Mouse (Mus musculus) forebrain, postnatal 0 days (tissue): Measurements from ENCODE around the gene Comt. TPM values are rescaled to one million over a fixed set of nuclear protein-coding genes. Genes with fewer than 3 reads are reported as not detected.
A peak's percentile ranks its signal among the peaks of the same experiment; 100 is the strongest.

Experiments used
- ATAC-seq: fragments of 200-750 bp; cut with Nextera tagmentation; 2 replicates; pipeline ENCODE4 v1.8.0; 2017; ENCODE audit warnings: mild to moderate bottlenecking, moderate library complexity
- DNase-seq: peaks from one replicate; pipeline ENCODE4 v3.0.0-alpha.2; 2015
- H3K27ac ChIP-seq: fragments of 300-500 bp; sonication (generic); 2 replicates; pipeline ENCODE4 v1.5.1; 2014; ENCODE audit warnings: low read depth, mild to moderate bottlenecking, antibody characterized with exemption, low read length, moderate library complexity, mixed read lengths
- H3K27me3 ChIP-seq: fragments of 300-500 bp; sonication (generic); 2 replicates; pipeline ENCODE4 v1.6.1; 2014; ENCODE audit warnings: mild to moderate bottlenecking, low read length, mixed read lengths; ENCODE audit not compliant: insufficient read depth
- H3K36me3 ChIP-seq: fragments of 300-500 bp; sonication (generic); 2 replicates; pipeline ENCODE4 v1.6.1; 2014; ENCODE audit warnings: mild to moderate bottlenecking, moderate library complexity; ENCODE audit not compliant: insufficient read depth
- H3K4me1 ChIP-seq: fragments of 300-500 bp; sonication (generic); 2 replicates; pipeline ENCODE4 v1.6.1; 2014; ENCODE audit warnings: antibody characterized with exemption; ENCODE audit not compliant: insufficient read depth
- H3K4me2 ChIP-seq: fragments of 300-500 bp; sonication (generic); 2 replicates; pipeline ENCODE4 v1.6.1; 2014; ENCODE audit warnings: low read depth, mild to moderate bottlenecking, moderate library complexity
- H3K4me3 ChIP-seq: fragments of 300-500 bp; sonication (generic); 2 replicates; pipeline ENCODE4 v1.5.1; 2014; ENCODE audit warnings: low read depth, low read length, mixed read lengths
- H3K9ac ChIP-seq: fragments of 300-500 bp; sonication (generic); 2 replicates; pipeline ENCODE4 v1.6.1; 2014; ENCODE audit warnings: mild to moderate bottlenecking
- H3K9me3 ChIP-seq: fragments of 300-500 bp; sonication (generic); 2 replicates; pipeline ENCODE4 v1.6.1; 2016; ENCODE audit warnings: low read length
- CTCF ChIP-seq: sonication (generic); IDR thresholded peaks from 2 replicates; pipeline ENCODE4 v1.5.1; 2016; ENCODE audit warnings: antibody characterized with exemption, control low read depth, low read depth
- WGBS: fragments of 180-500 bp; shearing (Covaris S2); extraction: QIAGEN DNeasy Blood & Tissue Kit; methylation state at CpG from one replicate; pipeline ENCODE4 v1.1.7; 2014; 5-methylcytosine and 5-hydroxymethylcytosine counted together
- polyA plus RNA-seq: library from polyadenylated mRNA; unstranded; fragments of >200 nt; fragmentation: Nextera tagmentation; extraction: Ambion mirVana; gene quantifications from 2 replicates; pipeline ENCODE4 v1.2.1, GENCODE M21; 2015
- total RNA-seq: library from RNA; depleted of rRNA; stranded (reverse); fragments of >200 nt; gene quantifications from 2 replicates; pipeline ENCODE4 v1.2.3, GENCODE M21; 2014

Gene Comt
- total and polyA plus RNA-seq, 2 experiments from 2014 or later: 68.4 to 105 TPM

GRCm38 (mm10) chr16:18455407-18455806 is 28.8 kb upstream of the Comt start:
- WGBS: 88% methylated on average over 6 of the region's 6 CpGs
- ATAC-seq (no peak), DNase-seq (no peak)
- no peak overlapping the region for H3K27ac ChIP-seq
- H3K27me3 ChIP-seq: no peaks in the 10 kb centered on the region
- H3K4me3 ChIP-seq: no peak overlapping the region
- no peak overlapping the region for H3K9ac ChIP-seq
- no peaks in the 10 kb centered on the region for H3K9me3 ChIP-seq
- H3K4me2 ChIP-seq: no peak overlapping the region
- no peaks in the 10 kb centered on the region; the same call in 1 of the 2 replicates for H3K4me1 ChIP-seq
- H3K36me3 ChIP-seq: peaks cover 16% of the 10 kb centered on the region; the same call in 1 of the 2 replicates
- TF ChIP-seq CTCF: no peak

GRCm38 (mm10) chr16:18453846-18454245 is 27.2 kb upstream of the Comt start:
- peaks cover 19% of the 10 kb centered on the region; the same call in 1 of the 2 replicates for H3K36me3 ChIP-seq
- H3K9me3 ChIP-seq: no peaks in the 10 kb centered on the region
- no peak for ATAC-seq
- no peak overlapping the region for H3K9ac ChIP-seq
- WGBS: 75% methylated on average over 5 of the region's 5 CpGs
- H3K4me3 ChIP-seq: no peak overlapping the region
- no peak for TF ChIP-seq CTCF
- DNase-seq: no peak
- no peaks in the 10 kb centered on the region for H3K27me3 ChIP-seq
- no peak overlapping the region for H3K4me2 ChIP-seq
- no peaks in the 10 kb centered on the region for H3K4me1 ChIP-seq
- H3K27ac ChIP-seq: no peak overlapping the region

- no peak for TF ChIP-seq CTCF
- H3K36me3 ChIP-seq: peaks cover 14% of the 10 kb centered on the region; the same call in 1 of the 2 replicates
- DNase-seq: no peak
- no peaks in the 10 kb centered on the region for H3K9me3 ChIP-seq
- H3K4me1 ChIP-seq: no peaks in the 10 kb centered on the region
- H3K9ac ChIP-seq: no peak overlapping the region
- no peak overlapping the region for H3K4me3 ChIP-seq
- H3K27ac ChIP-seq: no peak overlapping the region
- H3K4me2 ChIP-seq: no peak overlapping the region
- WGBS: 71% methylated on average over 8 of the region's 8 CpGs
- ATAC-seq: no peak
- H3K27me3 ChIP-seq: no peaks in the 10 kb centered on the region
Observed at GRCm38 (mm10) chr16:18452361-18452862, 25.8 kb upstream of the Comt start.

- Histone ChIP-seq H3K9ac (no peak overlapping the region), H3K9me3 (no peaks in the 10 kb centered on the region), H3K4me2 (no peak overlapping the region), H3K4me3 (no peak overlapping the region), H3K36me3 (peaks cover 8% of the 10 kb centered on the region; the same call in 1 of the 2 replicates), H3K4me1 (no peaks in the 10 kb centered on the region), H3K27me3 (no peaks in the 10 kb centered on the region), H3K27ac (no peak overlapping the region)
- DNase-seq: no peak
- ATAC-seq: 0 out of 2 replicates have a peak, but pooled peaks have one; percentile 10
- no peak for TF ChIP-seq CTCF
- 54% methylated on average over 9 of the region's 9 CpGs for WGBS
Observed at GRCm38 (mm10) chr16:18451486-18452181, 25.0 kb upstream of the Comt start.

GRCm38 (mm10) chr16:18449005-18449404 is 22.4 kb upstream of the Comt start:
- Histone ChIP-seq H3K9me3 (no peaks in the 10 kb centered on the region), H3K4me3 (no peak overlapping the region), H3K9ac (no peak overlapping the region), H3K4me1 (no peaks in the 10 kb centered on the region), H3K36me3 (peaks cover 7% of the 10 kb centered on the region; the same call in 1 of the 2 replicates), H3K4me2 (no peak overlapping the region), H3K27ac (no peak overlapping the region), H3K27me3 (no peaks in the 10 kb centered on the region)
- ATAC-seq (no peak), DNase-seq (no peak)
- WGBS: 95% methylated on average over 4 of the region's 4 CpGs
- TF ChIP-seq CTCF: no peak

- ATAC-seq (no peak), DNase-seq (no peak)
- Histone ChIP-seq H3K27ac (no peak overlapping the region), H3K4me3 (no peak overlapping the region), H3K9me3 (no peaks in the 10 kb centered on the region), H3K4me2 (no peak overlapping the region), H3K27me3 (no peaks in the 10 kb centered on the region), H3K4me1 (no peaks in the 10 kb centered on the region), H3K9ac (no peak overlapping the region), H3K36me3 (peaks cover 7% of the 10 kb centered on the region; the same call in 1 of the 2 replicates)
- WGBS: 86% methylated on average over 6 of the region's 6 CpGs
- TF ChIP-seq CTCF: no peak
Observed at GRCm38 (mm10) chr16:18448104-18448503, 21.5 kb upstream of the Comt start.

DNA sequence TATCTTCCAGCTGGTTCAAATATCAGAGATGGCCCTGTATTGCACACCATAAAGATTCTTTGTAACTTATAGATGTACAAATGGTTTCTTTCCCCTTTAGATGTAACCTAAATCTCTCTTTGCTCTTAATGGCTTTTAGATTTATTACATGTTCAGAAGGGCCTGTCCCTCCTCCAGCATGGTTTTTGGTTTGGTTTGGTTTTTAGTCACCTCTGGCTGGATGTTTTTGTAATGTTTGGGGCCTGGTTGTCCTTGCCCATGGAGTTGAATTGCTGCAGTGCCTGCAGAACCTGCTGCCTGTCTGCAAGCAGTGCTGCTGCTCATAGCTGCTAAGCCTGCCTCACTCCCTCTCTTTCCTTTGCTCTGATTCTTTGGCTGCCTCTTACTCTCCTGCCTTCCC is 20.6 kb upstream of the Comt start:
- Histone ChIP-seq H3K9me3 (no peaks in the 10 kb centered on the region), H3K9ac (no peak overlapping the region), H3K4me2 (no peak overlapping the region), H3K27me3 (no peaks in the 10 kb centered on the region), H3K4me1 (no peaks in the 10 kb centered on the region), H3K4me3 (no peak overlapping the region), H3K27ac (no peak overlapping the region), H3K36me3 (peaks cover 7% of the 10 kb centered on the region; the same call in 1 of the 2 replicates)
- no peak for ATAC-seq
- DNase-seq: no peak
- TF ChIP-seq CTCF: no peak
